Mouse (Mus musculus) mature B cell (primary cell): ENCODE measurements around the gene Slc9b1.

ENCODE experiments used
- in situ Hi-C: fragments of 300-500 bp; cut with MboI; formaldehyde crosslinking; loops from 2 replicates; pipeline ENCODE4 v1.14.3; 2019

Slc9b1 gene

DNA sequence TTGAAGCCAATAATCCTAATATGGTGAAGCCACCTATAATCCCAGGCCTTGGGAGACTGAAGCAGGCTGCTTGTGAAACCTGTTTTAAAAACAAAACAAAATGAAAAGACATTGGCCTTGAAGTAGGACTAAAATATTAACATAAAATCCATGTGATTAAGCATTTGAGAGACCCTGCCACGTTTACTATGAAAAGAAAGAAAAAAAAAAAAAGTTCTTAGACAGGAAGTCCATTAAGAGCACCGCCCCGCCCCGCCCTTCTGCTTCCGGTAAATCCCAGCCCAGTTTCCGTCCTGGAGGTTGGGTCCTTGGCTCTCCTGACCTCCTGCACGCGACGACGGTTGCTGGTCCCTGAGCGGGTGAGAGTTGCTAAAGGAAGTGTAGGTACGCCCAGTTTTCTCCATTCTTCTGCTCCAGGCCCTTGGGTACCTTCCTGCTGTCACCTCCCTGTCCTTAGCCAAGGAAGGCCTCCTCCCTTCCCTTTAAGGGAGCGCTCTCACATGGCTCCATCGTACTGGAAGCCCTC lies at the start of gene Slc9b1:
Gene Slc9b1, plus strand, starts transcription at position 291 of the 526 bp plus-strand sequence.
- in situ Hi-C loops: no loop called here

DNA sequence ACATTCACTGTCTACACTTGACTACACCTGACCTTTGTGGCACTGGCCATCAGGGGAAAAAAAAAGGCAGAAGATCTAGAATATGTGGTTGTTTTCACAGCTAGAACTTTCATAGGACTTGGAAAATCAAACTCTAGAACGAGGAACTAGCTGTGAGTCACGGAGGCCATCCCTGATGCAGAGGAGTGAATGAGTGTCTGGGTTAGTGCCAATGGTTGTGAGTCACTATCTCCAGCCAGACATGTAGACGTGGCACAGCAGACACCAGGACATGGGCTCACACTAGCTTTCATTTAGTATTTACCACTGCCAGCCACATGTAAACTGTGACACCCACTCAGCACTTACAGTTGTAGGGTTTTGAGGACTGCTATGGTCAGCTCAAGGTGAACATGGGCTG lies 49.3 kb upstream of the Slc9b1 start:
- in situ Hi-C loops: no loop called here

DNA sequence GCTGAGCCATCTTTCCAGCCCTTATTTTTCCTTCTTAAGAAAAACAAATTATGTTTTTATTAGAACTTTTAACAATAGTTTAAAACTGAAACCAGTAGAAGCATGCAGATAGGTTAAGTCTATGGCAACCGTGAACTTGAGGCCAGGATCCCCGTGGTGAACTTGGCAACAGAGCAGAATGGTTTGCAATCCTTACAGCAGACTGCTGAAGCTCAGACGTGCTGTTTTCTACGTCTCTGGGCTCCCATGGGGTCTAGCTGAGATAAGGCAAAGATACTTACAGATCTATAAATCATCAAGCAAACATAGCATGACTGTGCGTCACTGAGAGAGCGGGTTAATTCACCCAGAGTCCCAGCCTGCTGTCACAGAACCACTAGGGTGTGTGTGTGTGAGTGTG lies 47.7 kb upstream of the Slc9b1 start:
- in situ Hi-C loops: no loop called here

DNA sequence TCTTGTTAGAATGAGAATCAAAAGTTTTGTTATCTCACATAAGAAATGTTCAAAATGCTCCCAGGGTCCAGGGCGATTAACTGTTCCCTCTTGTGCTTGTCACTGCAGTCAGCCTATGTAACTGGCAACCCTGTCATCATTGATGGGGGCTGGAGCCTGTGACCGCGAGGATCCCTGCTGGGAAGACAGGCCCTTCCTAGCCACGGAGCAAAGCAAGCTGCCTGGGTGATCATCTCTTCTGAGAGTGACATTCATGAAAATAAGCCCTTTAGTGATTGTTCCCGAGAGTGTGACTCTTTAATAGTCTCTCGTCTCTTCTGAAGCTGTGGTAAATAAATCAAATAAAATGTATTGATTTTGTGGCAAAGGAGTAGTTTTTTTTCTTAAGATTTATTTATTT lies 43.8 kb upstream of the Slc9b1 start:
- in situ Hi-C loops: no loop called here

DNA sequence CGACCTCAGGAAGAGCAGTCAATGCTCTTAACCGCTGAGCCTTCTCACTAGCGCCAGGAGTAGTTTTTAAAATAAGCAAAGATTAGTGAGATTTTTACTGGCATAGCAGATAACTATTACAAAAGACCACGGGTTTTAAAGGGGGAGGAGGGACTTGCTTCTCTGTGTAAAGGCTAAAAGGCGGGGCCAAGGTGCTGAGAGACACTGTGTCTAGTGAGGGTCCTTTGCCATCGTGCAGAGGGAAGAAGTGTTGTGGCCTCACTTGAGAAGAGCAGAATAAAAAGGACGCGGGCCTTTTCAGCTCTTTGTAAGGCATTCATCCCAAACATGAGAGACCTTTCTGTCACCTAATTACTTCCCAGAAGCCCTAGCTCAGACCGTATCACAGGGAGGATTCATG lies 43.3 kb upstream of the Slc9b1 start:
- in situ Hi-C loops: no loop called here

DNA sequence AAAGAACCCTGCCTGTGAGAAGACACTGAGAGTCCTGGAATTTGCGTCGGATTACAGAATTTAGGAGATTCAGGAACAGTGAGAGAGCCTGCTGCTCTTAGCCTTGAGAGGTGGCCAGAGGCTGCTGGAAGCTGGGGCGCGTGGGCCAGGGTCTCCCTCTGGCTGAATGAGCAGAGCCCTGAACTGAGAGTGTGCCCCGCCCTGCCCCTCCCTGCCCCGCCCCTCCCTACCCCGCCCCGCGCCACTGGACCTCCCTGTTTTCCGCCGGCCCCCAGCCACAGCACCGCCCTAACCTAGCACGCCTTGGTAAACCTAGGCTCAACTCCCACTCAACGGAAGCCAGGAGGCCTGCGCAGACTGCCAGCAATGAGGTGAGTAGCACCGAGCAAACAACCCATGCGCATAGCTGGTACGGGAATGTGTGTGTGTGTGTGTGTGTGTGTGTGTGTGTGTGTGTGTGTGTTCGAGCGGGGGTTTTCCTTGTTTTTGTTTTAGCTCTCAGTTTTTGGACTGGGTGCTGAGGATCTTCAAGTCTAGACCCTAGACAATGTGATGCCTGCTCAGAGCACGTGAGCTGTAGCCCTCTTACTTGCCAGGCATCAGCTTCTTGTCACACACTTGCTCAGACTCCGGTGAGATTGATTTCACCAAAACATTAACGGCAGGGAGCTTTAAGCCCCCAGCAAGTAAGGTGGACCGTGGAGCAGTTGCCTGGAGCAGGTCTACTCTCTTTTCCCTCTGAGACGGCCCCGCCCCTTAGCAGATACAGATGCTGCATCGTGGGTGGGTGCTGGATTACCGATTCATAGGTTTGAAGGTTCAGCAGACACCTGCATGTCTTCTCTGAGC lies 40.2 kb upstream of the Slc9b1 start, which contains the start of gene Slc9b2:
Gene Slc9b2, plus strand, starts transcription at position 290 of the 849 bp plus-strand sequence.
- in situ Hi-C loops: no loop called here

DNA sequence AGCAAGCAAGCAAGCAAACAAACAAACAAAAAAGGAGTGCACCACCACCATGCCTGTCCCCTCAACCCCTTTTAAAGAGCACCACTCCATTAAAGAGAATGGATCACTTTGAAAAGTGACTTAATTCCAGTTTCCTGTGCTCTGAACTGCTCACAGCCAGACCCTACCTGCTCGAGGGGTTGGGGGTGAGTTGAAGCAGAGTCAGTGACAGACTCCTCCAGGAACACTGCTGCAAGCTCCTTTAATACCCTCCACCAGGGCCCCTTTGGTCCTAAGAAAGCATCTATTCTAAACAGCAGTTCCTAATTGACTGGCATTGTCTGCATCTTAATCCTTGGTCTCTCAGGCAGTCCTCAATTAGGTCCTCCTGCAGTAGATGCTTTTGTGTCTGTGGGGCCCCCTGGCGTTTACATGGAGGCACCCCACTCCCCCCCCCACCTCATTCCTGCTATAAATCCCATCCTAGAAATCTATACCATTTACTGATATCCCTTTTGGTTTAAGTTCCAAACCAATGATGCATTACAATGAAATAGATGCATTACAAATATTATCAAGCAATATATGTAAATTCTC lies 34.8 kb upstream of the Slc9b1 start:
- in situ Hi-C loops: no loop called here

DNA sequence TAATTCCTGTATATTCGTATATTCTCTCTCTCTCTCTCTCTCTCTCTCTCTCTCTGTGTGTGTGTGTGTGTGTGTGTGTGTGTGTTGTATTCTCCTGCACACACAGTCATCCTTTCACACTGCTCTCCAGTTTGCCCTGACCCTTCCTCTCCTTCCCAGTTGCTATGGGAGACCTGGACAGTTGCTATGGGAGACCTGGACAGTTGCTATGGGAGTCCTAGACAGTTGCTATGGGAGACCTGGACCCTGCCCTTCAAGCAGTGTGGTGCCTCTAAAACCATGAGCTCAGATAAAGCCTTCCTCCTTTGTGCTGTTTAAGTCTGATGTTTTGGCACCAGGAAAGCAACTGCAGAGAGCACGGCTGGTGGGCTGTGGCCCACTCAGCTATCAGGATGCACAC lies 34.1 kb upstream of the Slc9b1 start:
- in situ Hi-C loops: no loop called here

DNA sequence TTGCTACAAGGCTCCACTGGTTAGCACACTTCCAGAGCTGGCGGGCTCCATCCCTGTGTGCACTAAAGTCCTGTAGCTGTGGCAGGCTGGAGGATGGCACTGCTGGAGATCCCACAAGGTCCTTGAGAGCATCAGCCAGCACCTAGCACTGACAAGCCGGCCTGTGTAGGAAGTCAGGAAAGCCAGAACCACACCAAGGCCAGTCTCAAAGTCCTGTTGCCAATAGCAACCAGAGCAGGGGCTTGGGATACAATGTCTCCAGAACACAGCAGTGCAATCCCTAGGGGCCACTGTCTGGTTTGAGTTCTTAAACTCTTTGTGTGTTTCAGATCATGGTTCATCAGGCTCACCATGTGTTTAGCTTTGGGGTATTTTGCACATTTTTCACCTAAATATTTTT lies 33.0 kb upstream of the Slc9b1 start:
- in situ Hi-C loops: no loop called here

DNA sequence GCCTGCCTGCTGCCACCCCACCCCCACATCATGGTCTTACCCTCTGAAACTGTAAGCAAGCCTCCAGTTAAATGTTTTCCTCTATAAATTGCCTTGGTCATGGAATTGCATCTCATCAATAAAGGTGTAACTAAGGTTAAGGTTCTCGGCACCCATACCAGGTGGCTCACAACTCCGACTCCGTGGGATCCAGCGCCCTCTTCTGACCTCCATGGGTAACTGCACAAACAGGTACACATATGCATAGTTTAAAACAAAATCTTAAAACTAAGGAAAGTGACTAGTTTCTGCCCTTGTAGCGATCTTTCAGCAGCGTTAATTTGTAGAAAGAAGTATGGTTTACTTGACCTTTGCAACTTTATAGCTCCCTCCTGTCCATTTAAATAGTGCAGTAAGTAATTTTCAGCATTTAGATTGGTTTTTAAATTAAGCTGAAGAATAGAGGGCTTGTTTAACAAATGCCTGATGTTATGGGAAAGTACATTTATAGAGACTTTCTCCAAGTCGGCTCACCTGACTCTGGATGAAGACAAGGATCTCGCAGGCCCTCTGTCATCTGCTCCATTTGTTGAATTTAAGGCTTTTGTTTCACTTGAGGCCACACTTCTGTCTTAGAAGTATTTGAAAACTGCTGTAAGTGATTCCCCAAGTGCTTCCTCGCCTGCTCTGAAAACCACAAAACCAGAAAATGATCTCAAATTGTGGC lies 32.0 kb upstream of the Slc9b1 start:
- in situ Hi-C loops: no loop called here

DNA sequence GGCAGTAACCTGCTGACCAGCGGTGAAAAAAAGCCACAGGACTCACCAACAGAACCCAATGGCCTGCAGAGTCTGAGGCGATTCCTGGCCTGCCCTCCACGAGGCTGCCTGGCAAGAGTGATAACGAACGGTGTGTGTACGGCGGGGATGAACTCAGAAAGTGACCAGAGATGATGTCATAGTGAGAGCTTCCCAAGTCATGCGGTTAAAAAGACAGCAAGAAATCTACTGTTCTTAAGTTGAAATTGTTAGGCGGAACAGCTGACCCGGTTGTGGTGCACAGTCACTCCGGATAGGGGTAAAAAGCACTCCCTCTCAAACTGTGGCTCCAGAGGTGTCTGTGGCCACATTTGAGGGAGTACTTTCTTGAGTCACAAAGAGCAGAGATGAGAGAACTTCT lies 29.5 kb upstream of the Slc9b1 start:
- in situ Hi-C loops: no loop called here

DNA sequence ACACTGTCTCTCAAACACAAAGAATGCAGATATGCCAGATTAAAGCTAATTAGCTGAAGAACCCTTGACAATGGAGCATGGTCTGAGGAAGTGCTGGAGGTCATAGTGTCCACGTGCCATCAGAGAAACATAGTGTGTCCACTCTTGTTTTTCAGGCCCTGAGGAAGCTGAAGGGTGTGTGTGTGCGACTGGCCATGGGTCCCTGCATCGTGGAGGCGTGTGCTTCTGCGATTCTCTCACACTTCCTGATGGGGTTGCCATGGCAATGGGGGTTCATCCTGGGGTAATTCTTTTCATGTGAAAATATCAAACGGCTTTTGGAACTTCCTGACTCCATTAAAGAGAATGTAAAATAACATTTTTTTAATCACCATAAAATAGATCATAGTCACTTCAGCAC lies 23.5 kb upstream of the Slc9b1 start:
- in situ Hi-C loops: no loop called here

DNA sequence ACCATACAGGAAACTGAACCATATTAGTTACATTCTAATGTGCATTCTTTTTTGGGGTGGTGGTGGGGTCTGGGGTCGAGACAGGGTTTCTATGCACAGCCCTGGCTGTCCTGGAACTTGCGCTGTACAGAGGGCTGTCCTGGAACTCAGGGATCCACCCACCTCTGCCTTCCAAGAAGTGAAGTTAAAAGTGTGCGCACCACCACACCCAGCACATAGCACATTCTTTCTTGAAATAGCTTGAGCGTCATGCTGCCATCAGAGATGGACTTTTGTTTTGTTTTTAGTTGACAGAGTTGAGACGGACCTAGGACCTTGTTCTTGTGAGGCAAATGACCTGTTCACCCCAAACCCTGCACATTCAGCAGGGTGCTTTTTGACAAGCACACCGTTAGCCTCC lies 20.7 kb upstream of the Slc9b1 start:
- in situ Hi-C loops: no loop called here

DNA sequence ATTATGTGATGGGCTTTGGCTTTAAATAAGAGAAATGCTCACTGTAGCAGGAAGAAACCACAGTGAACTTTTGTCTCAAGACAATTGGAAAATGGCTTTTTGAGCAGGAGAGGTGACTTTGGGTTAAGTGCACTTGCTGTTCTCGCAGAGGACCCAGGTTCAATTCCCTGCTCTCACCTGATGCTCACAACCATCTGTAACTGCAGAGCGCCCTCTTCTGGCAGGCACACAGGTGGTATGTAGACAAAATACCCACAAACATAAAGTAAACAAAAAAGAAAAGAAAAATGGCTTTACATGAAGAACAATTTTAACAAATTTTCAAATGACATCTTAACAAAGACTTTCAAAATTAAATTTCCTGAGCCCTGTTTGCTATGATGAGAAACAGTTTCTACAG lies 20.2 kb upstream of the Slc9b1 start:
- in situ Hi-C loops: no loop called here

DNA sequence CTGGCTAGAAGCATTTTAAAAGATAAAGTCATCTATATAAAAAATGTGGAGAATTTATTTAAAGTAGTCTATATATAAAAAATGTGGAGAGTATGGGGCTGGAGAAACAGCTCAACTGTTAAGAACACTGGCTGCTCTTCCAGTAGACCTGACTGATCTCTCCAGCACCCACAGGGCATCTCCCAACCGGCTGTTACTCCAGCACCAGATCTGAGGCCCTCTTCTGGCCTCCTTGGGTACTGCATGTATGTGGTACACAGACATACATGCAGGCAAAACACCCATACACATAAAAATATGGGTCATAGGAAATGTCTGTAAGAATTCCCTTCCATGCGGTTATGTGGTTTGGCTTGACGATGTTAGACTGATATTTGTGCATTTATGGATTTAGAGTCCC lies 19.3 kb upstream of the Slc9b1 start:
- in situ Hi-C loops: no loop called here

DNA sequence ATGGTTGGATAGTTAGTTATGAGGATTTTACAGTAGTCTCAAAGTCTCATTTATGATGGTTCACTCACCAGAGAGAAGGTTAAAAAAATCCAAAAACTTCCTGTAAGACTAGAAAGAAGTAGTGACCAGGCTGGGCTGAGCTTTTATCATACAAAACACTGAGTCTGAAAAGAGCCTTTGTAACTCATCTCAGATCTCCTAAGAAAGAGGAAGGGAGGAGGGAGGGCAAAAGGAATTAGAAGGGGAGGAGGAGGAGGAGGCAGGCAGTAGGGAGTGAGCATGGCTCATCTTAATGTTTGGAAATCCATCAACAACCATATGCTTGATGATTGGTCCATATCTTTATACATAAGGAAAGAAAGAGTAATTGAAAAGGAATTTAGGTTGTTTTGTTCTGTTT lies 15.1 kb upstream of the Slc9b1 start:
- in situ Hi-C loops: no loop called here

DNA sequence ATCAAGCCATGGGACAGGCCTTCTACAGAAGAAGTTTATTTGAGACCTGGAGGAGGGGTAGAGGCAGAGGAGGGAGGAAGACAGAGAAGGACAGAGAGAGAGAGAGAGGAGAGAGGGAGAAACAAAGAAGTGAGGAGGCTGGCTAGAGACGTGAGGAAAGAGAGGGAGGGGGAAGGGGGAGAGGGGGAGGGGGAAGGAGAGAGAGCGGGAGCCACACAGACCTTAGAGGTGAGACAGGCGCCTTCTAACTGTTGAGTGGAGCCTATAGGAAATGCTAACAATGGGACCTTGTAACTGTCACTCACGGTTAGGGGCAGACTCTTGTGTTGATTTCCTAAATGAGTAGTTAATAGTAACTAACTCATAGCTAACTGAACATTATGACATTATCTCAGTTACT lies 14.1 kb upstream of the Slc9b1 start:
- in situ Hi-C loops: no loop called here

DNA sequence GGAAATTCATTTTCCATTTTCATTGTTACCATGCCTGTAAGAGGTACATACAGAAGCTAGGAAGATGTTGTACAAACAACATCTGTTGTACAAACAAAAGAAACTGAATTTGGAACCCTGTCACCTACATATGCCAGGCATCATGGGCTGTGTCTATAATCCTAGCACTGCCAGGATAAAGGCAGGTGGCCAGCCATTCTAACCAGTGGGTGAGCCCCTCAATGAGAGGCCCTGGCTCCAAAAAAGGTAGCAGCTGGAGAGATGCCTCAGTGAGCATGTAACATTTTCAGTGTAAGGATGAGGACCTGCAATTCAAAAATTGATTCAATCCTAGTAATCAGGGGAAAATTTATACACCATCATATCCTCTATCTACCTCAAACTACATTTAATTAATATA lies 1.2 kb downstream of the Slc9b1 start:
- in situ Hi-C loops: no loop called here

DNA sequence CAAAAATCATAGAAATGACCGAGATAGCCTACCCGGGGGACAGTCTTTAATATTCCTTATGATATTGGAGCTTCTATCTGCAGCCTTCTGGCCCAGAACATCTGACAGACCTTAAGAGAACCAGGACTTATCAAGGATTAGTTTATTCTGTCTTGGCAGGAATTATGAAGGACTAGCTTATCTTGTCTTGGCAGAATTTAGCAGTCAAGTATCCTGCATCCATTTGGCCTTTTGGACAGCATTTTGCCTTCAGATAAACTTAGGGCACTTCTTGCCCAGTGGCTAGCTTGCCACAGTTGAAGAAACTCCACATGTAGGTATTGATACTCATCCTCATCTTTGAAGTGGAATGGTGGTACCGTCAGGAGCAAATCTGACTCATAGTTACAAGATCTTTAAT lies 4.0 kb downstream of the Slc9b1 start:
- in situ Hi-C loops: no loop called here

DNA sequence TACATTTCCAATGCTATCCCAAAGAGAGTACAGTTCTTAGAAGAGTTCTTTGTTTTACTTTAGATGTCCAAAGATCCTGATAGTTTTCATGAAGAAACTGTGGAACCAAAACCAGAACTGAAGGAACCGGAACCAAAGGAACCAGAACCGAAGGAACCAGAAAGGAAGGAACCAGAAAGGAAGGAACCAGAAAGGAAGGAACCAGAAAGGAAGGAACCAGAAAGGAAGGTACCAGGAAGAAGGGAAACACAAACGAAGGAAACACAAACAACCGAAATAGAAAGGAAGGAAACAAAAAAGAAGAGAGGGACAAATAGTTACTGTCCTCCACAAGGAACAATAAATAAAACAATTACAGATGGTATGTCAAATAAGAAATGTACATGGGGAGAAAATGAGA lies 9.6 kb downstream of the Slc9b1 start:
- in situ Hi-C loops: no loop called here

DNA sequence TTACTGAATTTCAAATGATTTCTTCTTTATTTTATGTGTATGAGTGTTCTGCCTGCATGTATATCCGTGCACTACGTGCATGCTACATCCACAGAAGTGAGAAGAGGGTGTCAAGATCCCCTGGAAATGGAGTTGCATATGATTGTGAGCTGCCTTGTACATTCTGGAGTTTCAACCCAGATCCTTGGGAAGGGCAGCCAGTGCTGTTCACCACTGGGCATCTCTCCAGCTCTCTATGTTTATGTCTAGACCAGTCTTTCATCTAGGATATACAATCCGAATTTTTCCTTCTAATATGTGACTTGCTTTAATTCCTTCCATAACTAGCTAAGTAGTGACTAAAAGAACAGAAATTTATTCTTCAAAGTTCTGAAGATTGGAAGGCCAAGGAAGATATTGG lies 28.0 kb downstream of the Slc9b1 start:
- in situ Hi-C loops: no loop called here

DNA sequence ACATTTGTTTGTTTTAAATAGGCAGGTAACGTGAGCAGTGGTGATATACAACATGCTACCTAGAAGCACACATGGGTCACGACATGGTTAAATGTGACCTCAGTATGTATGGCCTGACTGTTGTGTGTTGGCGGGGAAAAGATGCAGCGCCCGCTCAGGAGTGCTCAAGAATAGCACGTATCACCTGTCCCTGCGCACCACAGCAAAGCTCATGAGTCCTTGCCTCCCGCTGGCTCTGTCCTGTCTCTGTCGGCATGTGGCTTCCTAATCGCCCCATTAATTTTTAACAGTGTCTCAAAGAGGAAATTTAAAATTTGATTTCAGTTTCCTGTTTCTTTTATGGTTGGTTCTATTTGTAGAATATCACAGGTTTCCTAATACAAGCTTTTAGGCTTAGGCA lies 29.6 kb downstream of the Slc9b1 start:
- in situ Hi-C loops: no loop called here

DNA sequence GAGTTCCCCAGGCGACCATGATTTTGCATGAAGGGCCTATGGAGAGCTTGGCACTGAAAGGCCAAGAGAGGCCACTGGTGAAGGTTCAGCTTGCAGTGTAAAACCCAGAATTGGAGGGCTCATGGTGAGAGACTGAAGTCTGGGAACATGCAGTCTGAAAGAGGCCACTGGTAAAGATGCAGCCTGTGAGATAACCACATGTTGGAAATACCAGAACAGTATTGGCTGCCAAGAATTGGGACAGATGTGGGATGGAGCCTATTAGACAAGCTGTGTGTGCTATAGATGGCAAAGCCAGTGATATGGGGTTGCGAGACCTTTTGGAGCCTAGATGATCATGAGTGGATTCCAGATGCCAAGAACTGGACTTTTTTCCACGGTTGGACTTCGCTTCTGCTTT lies 32.0 kb downstream of the Slc9b1 start:
- in situ Hi-C loops: no loop called here
